Mouse (Mus musculus): ENCODE measurements around the gene Eml4.

DNA sequence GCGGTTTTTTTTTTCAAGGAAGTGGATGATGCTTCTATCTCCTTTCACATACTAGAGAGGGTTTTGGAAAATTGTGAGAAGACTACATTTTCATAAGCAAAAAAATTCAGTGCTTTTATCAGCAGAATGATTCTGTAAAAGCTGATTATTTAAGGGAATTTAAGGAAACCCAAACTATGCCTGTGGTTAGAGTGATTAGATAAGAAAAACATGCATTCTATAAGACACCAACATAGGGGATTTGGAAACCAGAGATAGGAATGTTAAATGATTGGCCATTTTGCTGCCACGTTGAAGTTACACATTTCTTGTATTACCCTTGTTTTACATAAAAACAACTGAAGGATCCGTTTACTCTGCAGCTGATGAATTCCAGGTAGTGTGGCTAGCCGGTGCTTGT is 2.7 kb downstream of the Eml4 start:
- TF ChIP-seq CTCF (IDR thresholded peaks at IDR 0.05; ENCODE audit: extremely low read depth, insufficient read depth, low read length) (no peak), POLR2A (IDR thresholded peaks at IDR 0.05; ENCODE audit: extremely low read depth, insufficient read depth, low read length) (no peak)

All from cortical plate, adult 2 months (tissue).